Mouse (Mus musculus): ENCODE measurements at regions not wholly inside any gene's neighbourhood (a gene's known extent, or its start where the extent isn't known, plus 50 kb on each side); places are given as distances from the start of the nearest gene placed in this dataset.

GRCm38 (mm10) chr1:193919243-193919642 is 549.1 kb upstream of the Camk1g start:
- TF ChIP-seq CTCF (IDR thresholded peaks at IDR 0.05; ENCODE audit: borderline replicate concordance, insufficient read depth, low read depth, low read length) (no peak), POLR2A (IDR thresholded peaks at IDR 0.05; ENCODE audit: borderline replicate concordance, insufficient read depth, low read length) (no peak)
